Mouse (Mus musculus): ENCODE measurements around the gene Adamts20. TPM values are rescaled to one million over a fixed set of nuclear protein-coding genes. Genes with fewer than 3 reads are reported as not detected.
"Not testable (repeated sequence)": the region's sequence is repeated elsewhere in the genome, so short reads cannot be mapped to it uniquely, and the experiment has no call there.

Adamts20 gene
- total RNA-seq, 1 experiment from 2014 or later = not detected

DNA sequence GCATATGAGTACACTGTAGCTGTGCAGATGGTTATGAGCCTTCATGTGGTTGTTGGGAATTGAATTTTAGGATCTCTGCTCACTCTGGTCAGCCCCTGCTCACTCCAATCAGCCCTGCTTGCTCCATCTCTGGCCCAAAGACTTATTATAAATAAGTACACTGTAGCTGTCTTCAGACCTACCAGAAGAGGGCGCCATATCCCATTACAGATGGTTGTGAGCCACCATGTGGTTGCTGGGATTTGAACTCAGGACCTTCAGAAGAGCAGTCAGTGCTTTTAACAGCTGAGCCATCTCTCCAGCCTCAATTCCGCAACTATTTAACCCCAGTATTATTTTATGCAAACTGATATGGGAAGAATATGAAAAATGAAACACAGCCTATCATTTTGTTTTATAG, 75.1 kb downstream of the Adamts20 start:
- ATAC-seq (ENCODE audit: extremely low read depth, insufficient number of reproducible peaks, low FRiP score, poor library complexity, severe bottlenecking) = not testable (repeated sequence)

DNA sequence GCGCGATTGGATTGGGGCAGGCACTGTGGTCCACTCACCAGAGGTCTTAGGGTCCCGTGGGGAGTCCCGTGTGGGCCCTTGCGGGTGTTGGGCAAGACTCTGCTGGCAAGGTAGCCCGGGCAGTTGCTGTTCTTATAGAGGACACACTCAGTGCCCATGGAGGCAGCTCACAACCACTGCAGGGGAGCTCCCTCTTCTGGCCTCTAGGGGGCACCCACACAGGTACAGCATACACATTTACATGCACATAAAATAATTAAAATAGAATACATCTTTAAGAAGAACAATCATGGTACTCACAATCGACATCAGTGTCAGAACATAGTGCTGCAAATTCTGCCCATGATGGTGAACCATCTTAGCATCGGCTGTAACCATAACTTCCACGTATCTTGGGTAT, 85.8 kb downstream of the Adamts20 start:
- no peak for ATAC-seq (ENCODE audit: extremely low read depth, insufficient number of reproducible peaks, low FRiP score, poor library complexity, severe bottlenecking)

DNA sequence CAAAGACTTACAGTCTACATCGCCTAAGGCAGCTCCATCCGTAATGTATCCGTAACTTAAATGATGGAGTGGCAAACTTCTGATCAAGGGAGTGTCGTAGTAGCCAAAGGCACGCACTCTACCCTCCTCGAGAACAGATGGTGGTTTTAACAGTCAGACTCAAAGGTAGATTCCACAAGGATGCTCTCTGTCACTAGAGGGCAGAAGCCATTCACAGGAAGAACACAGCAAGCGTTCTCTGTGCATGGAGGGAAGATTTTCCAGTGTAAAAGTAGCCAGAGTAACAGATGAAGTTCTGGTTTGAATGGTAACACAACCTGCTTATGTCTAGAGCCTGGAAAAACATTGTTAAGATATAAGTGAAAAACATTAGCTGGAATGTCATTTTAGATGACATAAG, 92.7 kb downstream of the Adamts20 start:
- no peak for ATAC-seq (ENCODE audit: extremely low read depth, insufficient number of reproducible peaks, low FRiP score, poor library complexity, severe bottlenecking)

DNA sequence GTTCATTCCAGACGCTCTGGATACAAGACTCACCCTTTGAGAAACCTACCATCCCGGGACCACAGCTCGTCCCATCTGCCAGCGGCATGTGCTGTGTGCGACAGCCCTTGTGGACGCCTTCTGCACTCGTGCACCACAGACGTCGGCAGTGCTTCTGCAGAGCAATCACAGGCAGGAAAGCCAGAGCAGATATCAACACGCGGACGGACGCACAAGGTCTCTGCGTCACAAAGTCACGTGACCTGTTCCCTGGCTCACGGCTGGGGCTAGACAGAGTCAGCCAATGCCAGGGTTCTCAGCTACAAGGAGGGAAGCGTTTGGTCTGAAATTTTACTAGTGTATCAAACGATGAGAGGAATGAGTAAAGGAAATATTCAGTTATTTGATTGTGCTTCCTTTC, 116.2 kb downstream of the Adamts20 start:
- no peak for ATAC-seq (ENCODE audit: extremely low read depth, insufficient number of reproducible peaks, low FRiP score, poor library complexity, severe bottlenecking)

DNA sequence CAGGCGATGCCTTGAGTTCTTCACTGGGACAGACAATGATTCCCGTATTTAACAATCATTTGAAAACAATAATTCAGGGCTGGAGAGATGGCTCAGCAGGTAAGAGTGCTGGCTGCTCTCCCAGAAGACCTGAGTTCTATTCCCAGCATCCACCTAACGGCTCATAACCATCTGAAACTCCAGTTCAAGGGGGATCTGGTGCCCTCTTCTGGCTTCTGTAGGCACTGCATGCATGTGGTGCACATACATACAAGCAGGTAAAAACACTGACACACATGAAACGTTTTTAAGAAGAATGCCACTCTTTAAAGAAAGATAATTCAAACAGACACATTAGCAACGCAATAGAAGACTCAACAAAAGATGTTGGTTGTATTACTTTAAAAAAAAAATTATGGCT, 120.9 kb downstream of the Adamts20 start:
- ATAC-seq (ENCODE audit: extremely low read depth, insufficient number of reproducible peaks, low FRiP score, poor library complexity, severe bottlenecking) = no peak

DNA sequence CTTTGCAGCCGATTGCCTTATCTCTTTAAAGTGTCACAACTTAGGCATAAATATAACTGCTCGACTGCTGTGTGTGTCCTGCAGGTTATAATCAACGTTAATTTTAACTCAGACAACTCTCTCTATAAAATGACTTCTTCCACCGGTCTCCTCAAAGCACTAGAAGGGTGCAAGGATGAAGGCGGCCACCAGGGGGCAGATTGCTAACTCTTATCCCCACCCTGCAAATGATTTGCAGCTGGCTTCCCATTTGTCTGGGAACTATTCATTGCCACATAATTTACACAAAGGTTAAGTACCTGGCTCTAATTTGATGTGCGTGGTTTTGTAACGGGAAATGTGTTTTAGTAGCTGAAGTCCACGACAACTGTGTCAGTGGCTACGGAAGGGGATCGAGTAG, 122.9 kb downstream of the Adamts20 start:
- no peak for ATAC-seq (ENCODE audit: extremely low read depth, insufficient number of reproducible peaks, low FRiP score, poor library complexity, severe bottlenecking)

DNA sequence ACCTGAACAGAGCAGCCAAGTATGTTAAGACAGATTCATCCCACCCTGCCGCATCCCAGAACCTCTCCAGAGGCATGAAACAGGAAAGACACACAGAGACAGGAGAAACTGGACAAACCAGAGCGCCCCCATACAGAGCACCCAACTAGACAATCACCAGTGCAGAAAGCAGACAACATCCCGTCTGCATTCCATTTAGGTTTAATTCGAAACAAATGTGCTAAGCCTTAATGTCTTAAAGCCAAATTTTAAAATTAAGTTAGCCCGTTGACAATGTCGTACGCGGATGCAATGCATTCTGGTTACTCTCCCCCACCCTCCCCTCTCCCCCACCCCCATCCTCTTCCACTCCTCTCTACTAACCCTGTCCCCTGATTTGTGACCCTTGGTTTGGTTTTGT, 126.2 kb downstream of the Adamts20 start:
- no peak for ATAC-seq (ENCODE audit: extremely low read depth, insufficient number of reproducible peaks, low FRiP score, poor library complexity, severe bottlenecking)

DNA sequence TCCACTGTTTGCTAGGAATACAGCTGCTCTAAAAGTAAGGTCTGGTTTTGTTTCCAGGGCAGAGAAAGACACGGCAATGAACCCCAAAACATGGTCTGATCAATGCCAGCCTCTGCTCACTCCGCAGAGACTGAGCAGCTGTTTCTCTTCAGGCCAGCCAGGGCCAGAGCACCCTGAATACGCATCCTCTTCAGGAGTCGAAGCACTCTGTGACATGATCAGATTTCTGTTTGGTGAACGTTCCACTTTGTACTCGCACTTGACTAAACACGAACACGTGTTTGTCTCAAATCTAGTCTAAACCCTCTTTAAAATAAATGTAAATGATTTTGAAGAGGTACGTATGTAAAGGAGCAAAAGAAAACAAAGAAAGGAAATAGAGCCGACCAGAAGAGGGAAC, 130.6 kb downstream of the Adamts20 start:
- no peak for ATAC-seq (ENCODE audit: extremely low read depth, insufficient number of reproducible peaks, low FRiP score, poor library complexity, severe bottlenecking)

DNA sequence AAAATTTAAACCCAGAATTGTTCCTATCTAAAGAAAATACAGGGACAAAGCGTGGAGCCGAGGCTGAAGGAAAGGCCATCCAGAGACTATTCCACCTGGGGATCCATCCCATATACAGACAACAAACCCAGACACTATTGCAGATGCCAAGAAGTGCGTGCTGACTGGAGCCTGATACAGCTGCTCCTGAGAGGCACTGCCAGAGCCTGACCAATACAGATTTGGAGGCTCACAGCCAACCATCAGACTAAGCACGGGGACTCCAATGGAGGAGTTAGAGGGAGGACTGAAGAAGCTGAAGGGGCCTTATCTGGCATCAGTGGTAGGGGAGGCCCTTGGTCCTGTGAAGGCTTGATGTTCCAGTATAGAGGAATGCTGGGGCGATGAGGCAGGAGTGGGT, 138.6 kb downstream of the Adamts20 start:
- ATAC-seq (ENCODE audit: extremely low read depth, insufficient number of reproducible peaks, low FRiP score, poor library complexity, severe bottlenecking) = no peak

DNA sequence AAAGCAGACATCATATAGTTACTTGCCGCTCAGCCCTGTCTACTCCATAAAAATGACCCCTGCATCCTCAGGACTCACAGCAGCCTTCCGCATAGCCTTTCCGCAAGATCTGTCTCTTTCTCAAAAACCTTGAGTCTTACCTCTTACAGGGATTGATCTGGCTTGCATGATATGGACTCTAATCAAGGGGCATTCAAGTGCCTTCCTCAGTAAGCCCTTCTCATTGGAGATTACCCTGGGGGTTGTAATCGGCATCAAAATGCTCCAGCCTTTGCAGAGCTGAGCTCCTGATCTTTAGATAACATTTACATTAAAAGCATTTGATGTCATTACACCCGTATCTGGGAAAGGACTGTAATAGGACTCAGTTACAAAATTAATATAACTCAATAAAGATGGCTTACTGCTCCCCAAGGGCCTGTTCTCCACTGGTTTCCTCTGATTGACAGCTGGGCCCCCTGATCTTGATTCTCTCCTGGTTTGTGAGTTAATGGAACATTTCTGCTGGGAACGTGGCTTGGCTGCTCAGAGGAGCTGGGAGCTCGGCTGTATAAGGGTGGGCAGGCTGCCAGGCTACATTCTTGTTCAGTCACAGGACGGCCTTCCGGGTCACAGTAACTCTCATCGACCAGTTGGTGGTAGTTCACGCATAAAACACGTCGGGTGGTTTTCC, 139.6 kb downstream of the Adamts20 start:
- ATAC-seq (ENCODE audit: extremely low read depth, insufficient number of reproducible peaks, low FRiP score, poor library complexity, severe bottlenecking) = no peak

DNA sequence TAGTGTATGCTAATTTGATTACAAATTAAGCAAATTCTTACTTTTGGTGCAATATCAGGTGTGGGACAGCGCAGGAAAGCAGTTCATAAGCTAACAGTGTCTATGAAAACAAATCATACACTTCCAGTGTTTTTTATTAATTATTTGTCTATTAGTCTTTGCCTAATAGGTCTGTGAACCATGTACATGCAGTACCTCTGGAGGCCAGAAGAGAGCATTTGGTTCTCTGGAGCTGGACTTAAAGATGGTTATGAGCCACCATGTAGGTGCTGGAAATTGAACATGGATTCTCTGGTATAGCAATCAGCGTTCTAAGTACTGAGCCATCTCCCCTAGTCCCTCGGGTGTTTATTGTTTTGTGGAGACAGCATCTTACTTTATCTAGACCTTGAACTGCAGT, 149.0 kb downstream of the Adamts20 start:
- ATAC-seq (ENCODE audit: extremely low read depth, insufficient number of reproducible peaks, low FRiP score, poor library complexity, severe bottlenecking) = no peak

DNA sequence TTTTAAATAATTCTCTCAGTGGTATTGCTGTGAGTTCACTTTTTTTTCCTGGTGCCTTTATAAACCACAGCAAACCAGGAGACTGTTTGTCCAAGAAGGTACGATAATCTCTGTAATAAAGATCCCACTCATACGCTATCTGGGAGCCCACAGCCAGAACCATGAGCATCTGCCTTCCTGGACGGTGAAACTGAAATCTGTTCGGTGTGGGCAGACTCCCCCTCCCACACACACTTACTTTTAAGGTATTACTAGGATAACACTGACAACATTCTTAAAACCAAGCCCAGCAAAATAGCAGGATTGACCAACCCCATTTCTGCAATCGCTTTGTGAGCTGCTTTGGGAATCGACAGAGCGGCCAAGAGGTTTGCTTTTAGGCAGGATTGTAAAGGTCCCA, 155.5 kb downstream of the Adamts20 start:
- no peak for ATAC-seq (ENCODE audit: extremely low read depth, insufficient number of reproducible peaks, low FRiP score, poor library complexity, severe bottlenecking)

DNA sequence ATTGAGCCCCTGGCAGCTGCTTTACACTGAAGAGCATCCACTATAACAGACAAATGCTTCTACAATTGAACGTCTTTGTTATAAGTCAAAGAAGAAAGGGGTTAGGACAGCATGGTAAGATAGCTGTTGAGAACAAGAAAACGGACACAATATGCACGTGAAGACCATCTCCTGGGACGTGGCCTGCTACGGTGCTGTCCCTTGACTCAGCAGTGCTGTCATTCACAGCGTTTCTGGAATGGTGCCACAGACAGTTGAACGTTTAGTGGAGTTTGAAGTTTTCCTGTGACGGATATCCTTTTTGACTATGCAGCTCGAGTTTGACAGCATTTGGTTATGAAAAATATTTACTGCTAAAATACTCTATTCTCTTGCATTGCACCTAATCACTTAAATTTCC, 157.3 kb downstream of the Adamts20 start:
- no peak for ATAC-seq (ENCODE audit: extremely low read depth, insufficient number of reproducible peaks, low FRiP score, poor library complexity, severe bottlenecking)

DNA sequence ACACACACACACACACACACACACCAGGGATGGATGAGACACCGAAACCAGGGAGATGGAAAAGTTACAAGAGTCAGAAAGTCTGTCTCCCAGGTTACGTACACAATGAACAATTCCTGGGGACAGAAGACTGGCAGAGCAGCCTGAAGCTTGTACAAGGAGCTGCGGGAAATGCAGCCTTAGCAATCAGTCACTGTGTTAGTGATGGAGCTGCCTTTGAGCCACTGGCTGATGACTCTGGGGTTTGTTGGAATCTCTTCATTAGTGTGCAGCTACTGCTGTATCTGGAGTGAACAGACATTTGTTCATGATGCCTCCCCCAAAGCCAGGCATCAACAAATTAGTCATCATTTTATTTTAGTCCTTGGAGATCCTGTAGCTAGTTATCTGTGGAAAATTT, 162.1 kb downstream of the Adamts20 start:
- no peak for ATAC-seq (ENCODE audit: extremely low read depth, insufficient number of reproducible peaks, low FRiP score, poor library complexity, severe bottlenecking)

DNA sequence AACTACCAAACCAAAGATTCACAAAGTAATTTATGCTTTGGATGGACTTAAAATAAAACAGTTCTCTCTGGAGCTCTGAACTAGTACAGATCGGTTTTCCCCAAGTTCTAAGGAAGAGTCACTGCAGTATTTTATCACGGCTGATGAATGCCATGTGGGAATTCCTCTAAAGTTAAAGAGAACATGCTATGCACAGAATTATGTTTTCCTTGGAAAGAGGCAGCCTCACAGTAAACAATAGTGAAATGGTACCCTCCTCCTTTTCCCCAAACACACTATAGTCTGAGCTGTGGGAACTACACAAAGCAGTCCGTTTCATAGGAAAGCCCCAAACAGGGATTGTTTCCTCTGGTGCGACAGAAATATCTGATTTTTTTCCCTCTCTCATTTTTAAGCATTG, 171.1 kb downstream of the Adamts20 start:
- ATAC-seq (ENCODE audit: extremely low read depth, insufficient number of reproducible peaks, low FRiP score, poor library complexity, severe bottlenecking) = no peak

DNA sequence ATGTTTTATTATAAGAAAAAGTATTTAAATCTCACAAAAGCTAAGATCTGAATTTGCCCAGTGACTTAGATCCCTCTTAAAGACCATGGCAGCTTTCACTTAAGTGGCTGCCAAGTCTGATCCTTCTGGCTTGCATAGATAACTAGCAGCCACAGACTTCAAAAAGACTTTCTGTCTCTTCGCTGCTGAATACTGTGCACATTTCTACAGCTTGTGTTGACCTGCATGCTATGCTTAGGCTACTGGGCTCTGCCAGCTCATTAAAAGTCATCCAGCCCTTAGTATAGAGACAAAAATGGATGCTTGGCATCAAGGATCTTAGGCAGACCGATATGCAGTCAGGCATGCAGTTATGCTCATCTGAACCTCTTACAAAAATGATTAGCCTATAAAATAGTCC, 177.2 kb downstream of the Adamts20 start:
- no peak for ATAC-seq (ENCODE audit: extremely low read depth, insufficient number of reproducible peaks, low FRiP score, poor library complexity, severe bottlenecking)

DNA sequence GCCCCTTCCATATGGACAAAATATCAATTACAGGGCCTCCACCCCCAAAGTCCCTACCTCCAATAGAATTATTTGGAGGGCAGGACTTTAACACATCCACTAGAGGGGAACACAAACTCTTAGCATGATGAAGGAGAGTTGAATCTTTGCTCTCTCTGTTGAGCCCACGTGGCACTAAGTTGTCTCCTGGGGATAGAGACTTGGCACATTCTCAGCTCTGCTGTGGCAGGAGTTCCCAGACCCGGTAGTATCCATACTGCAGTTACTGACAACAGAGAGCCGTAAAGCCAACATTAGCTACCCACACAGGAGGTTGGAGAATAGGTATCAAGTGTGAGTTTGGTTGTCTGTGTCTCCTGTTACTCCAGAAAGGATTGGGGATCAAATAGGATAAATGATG, 177.7 kb downstream of the Adamts20 start:
- no peak for ATAC-seq (ENCODE audit: extremely low read depth, insufficient number of reproducible peaks, low FRiP score, poor library complexity, severe bottlenecking)

DNA sequence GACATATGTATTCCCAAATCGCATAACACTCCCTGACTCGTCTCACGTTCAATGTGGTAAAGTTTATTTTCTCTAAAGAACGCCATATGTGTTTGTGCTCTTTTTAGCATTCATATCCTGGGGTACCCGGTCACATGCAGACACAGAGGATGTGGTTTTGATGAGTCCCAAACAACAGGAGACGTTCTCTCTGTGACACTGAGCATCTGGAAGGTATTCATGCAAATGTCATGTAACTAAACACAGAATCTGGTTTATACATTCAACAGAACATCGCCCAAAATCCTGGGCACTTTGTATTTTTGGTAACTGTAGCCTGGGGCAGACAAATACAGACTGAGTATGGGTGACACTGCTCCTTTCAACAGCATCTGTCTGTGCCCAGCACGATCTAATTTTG, 188.8 kb downstream of the Adamts20 start:
- ATAC-seq (ENCODE audit: extremely low read depth, insufficient number of reproducible peaks, low FRiP score, poor library complexity, severe bottlenecking) = peak; percentile 41; the same call in 1 of the 2 replicates

DNA sequence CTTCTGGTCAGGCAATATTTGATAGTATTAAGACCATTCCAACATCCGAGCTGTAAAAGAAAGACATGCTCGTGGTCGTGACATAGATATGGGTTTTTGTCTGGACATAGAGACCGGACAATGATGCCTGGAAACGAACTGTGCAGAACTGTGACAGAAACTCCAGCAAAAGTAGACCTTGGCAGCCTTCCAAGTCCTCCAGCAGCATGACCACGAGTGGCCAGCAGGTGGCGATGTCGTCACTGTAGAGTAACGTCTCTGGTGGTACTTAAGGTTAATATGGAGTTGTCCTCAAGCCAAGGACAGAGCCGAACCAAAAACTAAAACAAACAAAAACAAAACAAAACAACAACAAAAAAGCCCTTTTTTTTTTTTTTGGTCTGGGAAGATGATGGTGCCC, 199.6 kb downstream of the Adamts20 start:
- no peak for ATAC-seq (ENCODE audit: extremely low read depth, insufficient number of reproducible peaks, low FRiP score, poor library complexity, severe bottlenecking)

DNA sequence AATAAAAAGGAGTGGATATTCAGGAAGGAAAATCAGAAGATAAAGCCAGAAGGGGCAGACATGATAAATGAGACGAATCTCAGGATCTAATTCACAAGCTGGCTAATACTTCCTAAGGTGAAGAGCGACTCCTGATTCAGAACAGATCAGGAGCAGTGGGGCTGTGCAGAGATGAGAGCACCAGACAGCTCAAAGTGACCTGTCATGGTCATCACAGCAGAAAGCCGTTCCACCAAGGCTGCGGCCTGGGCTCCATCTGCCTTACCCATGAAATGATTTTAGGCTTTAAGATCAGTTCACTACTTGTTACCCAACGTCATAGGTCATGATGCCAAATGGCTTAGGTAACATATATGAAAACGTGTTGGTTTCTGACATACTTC, 200.7 kb downstream of the Adamts20 start:
- ATAC-seq (ENCODE audit: extremely low read depth, insufficient number of reproducible peaks, low FRiP score, poor library complexity, severe bottlenecking) = no peak

DNA sequence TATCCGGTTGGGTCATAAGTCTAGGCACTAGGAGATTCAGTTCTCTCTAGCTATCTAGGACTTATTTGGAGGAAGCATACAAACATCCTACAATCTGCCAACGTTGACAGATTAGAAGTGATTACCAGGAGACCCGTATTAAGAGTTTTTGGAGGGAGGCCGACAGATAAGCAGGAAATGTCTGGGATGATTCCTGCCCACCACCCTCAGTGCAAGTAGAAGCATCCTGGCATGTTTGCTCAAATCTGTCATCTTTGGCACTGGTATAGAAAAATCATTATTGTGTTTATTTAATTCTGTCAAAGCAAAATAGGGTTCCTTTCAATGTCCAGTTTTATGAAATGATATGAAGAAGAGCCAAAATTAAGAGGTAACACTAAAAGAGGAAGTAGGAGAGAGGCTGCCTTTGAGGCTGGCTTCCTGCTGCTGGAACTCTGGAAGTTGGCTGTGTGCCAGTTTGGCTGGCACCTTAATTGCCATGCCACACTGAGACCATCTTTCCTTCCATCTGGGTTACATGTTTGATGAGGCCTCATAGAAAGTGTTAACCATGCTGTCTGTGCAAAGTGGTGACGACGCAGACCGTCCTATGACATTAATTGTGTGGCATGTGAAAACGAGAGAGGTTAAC, 201.2 kb downstream of the Adamts20 start:
- no peak for ATAC-seq (ENCODE audit: extremely low read depth, insufficient number of reproducible peaks, low FRiP score, poor library complexity, severe bottlenecking)
